Mouse (Mus musculus): Measurements from ENCODE around the gene Arhgef9. TPM values are rescaled to one million over a fixed set of nuclear protein-coding genes. Genes with fewer than 3 reads are reported as not detected.
A peak's percentile ranks its signal among the peaks of the same experiment; 100 is the strongest.

Arhgef9 gene
- polyA plus RNA-seq (2015; fragmentation: Nextera tagmentation; extraction: Ambion mirVana), result 38.9 and 39.1 TPM in 2 replicates

- Histone ChIP-seq H3K4me3 (replicated peaks) (peak within 1 kb of the TSS; percentile 46), H3K9me3 (no peaks in the 10 kb centered on the region), H3K27me3 (no peaks in the 10 kb centered on the region; the same call in 1 of the 2 replicates), H3K36me3 (no peaks in the 10 kb centered on the region), H3K27ac (peak within 1 kb of the TSS; percentile 71), H3K4me1 (replicated peaks) (no peaks in the 10 kb centered on the region), H3K9ac (replicated peaks) (peak within 1 kb of the TSS; percentile 64), H3K4me2 (replicated peaks) (peak within 1 kb of the TSS; percentile 59)
- WGBS, result 26% methylated on average over 24 of the region's 24 CpGs
- ATAC-seq, result peak; percentile 92
Measured at GRCm38 (mm10) chrX:95196104-95196919, at the start of gene Arhgef9. Gene Arhgef9, minus strand, starts transcription at chrX:95196856.

GRCm38 (mm10) chrX:95238896-95239295 lies 42.2 kb upstream of the Arhgef9 start:
- Histone ChIP-seq H3K4me3 (replicated peaks) (no peak overlapping the region), H3K27ac (no peak overlapping the region), H3K36me3 (no peaks in the 10 kb centered on the region), H3K9me3 (no peaks in the 10 kb centered on the region), H3K9ac (replicated peaks) (no peak overlapping the region), H3K4me2 (replicated peaks) (no peak overlapping the region), H3K4me1 (replicated peaks) (no peaks in the 10 kb centered on the region), H3K27me3 (no peaks in the 10 kb centered on the region)
- peak; percentile 86 for ATAC-seq

GRCm38 (mm10) chrX:95195363-95196103 lies 1.1 kb downstream of the Arhgef9 start:
- Histone ChIP-seq H3K36me3 (no peaks in the 10 kb centered on the region), H3K4me3 (replicated peaks) (peak overlapping the region; percentile 46), H3K4me2 (replicated peaks) (peak overlapping the region; percentile 59), H3K9me3 (no peaks in the 10 kb centered on the region), H3K27ac (peak overlapping the region; percentile 71), H3K27me3 (no peaks in the 10 kb centered on the region; the same call in 1 of the 2 replicates), H3K9ac (replicated peaks) (peak overlapping the region; percentile 64), H3K4me1 (replicated peaks) (no peaks in the 10 kb centered on the region)
- peak; percentile 53; the same call in 1 of the 2 replicates for ATAC-seq
- 41% methylated on average over 3 of the region's 3 CpGs for WGBS

GRCm38 (mm10) chrX:95175978-95176377 lies 20.7 kb downstream of the Arhgef9 start:
- WGBS, result 19% methylated on average over 3 of the region's 3 CpGs
- no peaks in the 10 kb centered on the region for H3K36me3 ChIP-seq
- no peaks in the 10 kb centered on the region for H3K9me3 ChIP-seq
- H3K27ac ChIP-seq, result no peak overlapping the region
- H3K4me3 ChIP-seq (replicated peaks), result no peak overlapping the region
- no peak for ATAC-seq
- H3K4me2 ChIP-seq (replicated peaks), result no peak overlapping the region
- no peaks in the 10 kb centered on the region for H3K27me3 ChIP-seq
- H3K4me1 ChIP-seq (replicated peaks), result no peaks in the 10 kb centered on the region
- H3K9ac ChIP-seq (replicated peaks), result no peak overlapping the region

GRCm38 (mm10) chrX:95166317-95166716 lies 30.3 kb downstream of the Arhgef9 start:
- Histone ChIP-seq H3K4me3 (replicated peaks) (peak overlapping the region; percentile 48), H3K9ac (replicated peaks) (peak overlapping the region; percentile 72), H3K27me3 (peaks cover 4% of the 10 kb centered on the region; the same call in 1 of the 2 replicates), H3K4me2 (replicated peaks) (peak overlapping the region; percentile 63), H3K27ac (peak overlapping the region; percentile 88), H3K9me3 (no peaks in the 10 kb centered on the region), H3K36me3 (no peaks in the 10 kb centered on the region), H3K4me1 (replicated peaks) (peaks cover 37% of the 10 kb centered on the region)
- ATAC-seq, result peak; percentile 99
- 12% methylated on average over 16 of the region's 16 CpGs for WGBS

- no peaks in the 10 kb centered on the region for H3K9me3 ChIP-seq
- ATAC-seq, result peak; percentile 59
- H3K9ac ChIP-seq (replicated peaks), result peak overlapping the region; percentile 72
- no peaks in the 10 kb centered on the region for H3K36me3 ChIP-seq
- 24% methylated on average over 9 of the region's 9 CpGs for WGBS
- H3K27ac ChIP-seq, result peak overlapping the region; percentile 88
- H3K4me1 ChIP-seq (replicated peaks), result peaks cover 38% of the 10 kb centered on the region
- H3K27me3 ChIP-seq, result peaks cover 4% of the 10 kb centered on the region; the same call in 1 of the 2 replicates
- H3K4me2 ChIP-seq (replicated peaks), result peak overlapping the region; percentile 63
- peak overlapping the region; percentile 48 for H3K4me3 ChIP-seq (replicated peaks)
Measured at GRCm38 (mm10) chrX:95165671-95166127, 31.0 kb downstream of the Arhgef9 start.

- Histone ChIP-seq H3K27ac (no peak overlapping the region), H3K4me1 (replicated peaks) (peaks cover 38% of the 10 kb centered on the region), H3K9me3 (no peaks in the 10 kb centered on the region), H3K36me3 (no peaks in the 10 kb centered on the region), H3K4me2 (replicated peaks) (peak overlapping the region; percentile 63), H3K4me3 (replicated peaks) (peak overlapping the region; percentile 48), H3K27me3 (peaks cover 4% of the 10 kb centered on the region; the same call in 1 of the 2 replicates), H3K9ac (replicated peaks) (no peak overlapping the region)
- 37% methylated on average over 6 of the region's 6 CpGs for WGBS
- ATAC-seq, result no peak
Measured at GRCm38 (mm10) chrX:95164140-95164539, 32.5 kb downstream of the Arhgef9 start.

- Histone ChIP-seq H3K4me2 (replicated peaks) (peak overlapping the region; percentile 63), H3K4me3 (replicated peaks) (peak overlapping the region; percentile 48), H3K4me1 (replicated peaks) (peaks cover 38% of the 10 kb centered on the region), H3K9ac (replicated peaks) (no peak overlapping the region), H3K9me3 (no peaks in the 10 kb centered on the region), H3K27ac (no peak overlapping the region), H3K36me3 (no peaks in the 10 kb centered on the region), H3K27me3 (peaks cover 4% of the 10 kb centered on the region; the same call in 1 of the 2 replicates)
- ATAC-seq, result no peak
Measured at GRCm38 (mm10) chrX:95163452-95163851, 33.2 kb downstream of the Arhgef9 start.

- H3K4me3 ChIP-seq (replicated peaks), result no peak overlapping the region
- H3K4me2 ChIP-seq (replicated peaks), result 0 out of 2 replicates have a peak overlapping the region, but pooled peaks have one; percentile 2
- H3K9ac ChIP-seq (replicated peaks), result no peak overlapping the region
- H3K36me3 ChIP-seq, result no peaks in the 10 kb centered on the region
- H3K27me3 ChIP-seq, result peaks cover 7% of the 10 kb centered on the region; the same call in 1 of the 2 replicates
- H3K27ac ChIP-seq, result no peak overlapping the region
- WGBS, result 41% methylated on average over 9 of the region's 9 CpGs
- H3K4me1 ChIP-seq (replicated peaks), result peaks cover 26% of the 10 kb centered on the region
- no peaks in the 10 kb centered on the region for H3K9me3 ChIP-seq
- 0 out of 2 replicates have a peak, but pooled peaks have one; percentile 58 for ATAC-seq
Measured at GRCm38 (mm10) chrX:95156833-95157386, 39.7 kb downstream of the Arhgef9 start.

GRCm38 (mm10) chrX:95138636-95139035 lies 58.0 kb downstream of the Arhgef9 start:
- H3K4me3 ChIP-seq (replicated peaks), result no peak overlapping the region
- H3K4me2 ChIP-seq (replicated peaks), result no peak overlapping the region
- no peaks in the 10 kb centered on the region for H3K9me3 ChIP-seq
- H3K4me1 ChIP-seq (replicated peaks), result no peaks in the 10 kb centered on the region
- no peak for ATAC-seq
- no peaks in the 10 kb centered on the region for H3K36me3 ChIP-seq
- H3K27me3 ChIP-seq, result peaks cover 2% of the 10 kb centered on the region; the same call in 1 of the 2 replicates
- H3K27ac ChIP-seq, result no peak overlapping the region
- no peak overlapping the region for H3K9ac ChIP-seq (replicated peaks)
- WGBS, result 89% methylated on average over 4 of the region's 4 CpGs

GRCm38 (mm10) chrX:95133502-95133901 lies 63.2 kb downstream of the Arhgef9 start:
- no peak overlapping the region for H3K9ac ChIP-seq (replicated peaks)
- H3K36me3 ChIP-seq, result no peaks in the 10 kb centered on the region
- ATAC-seq, result no peak
- H3K4me1 ChIP-seq (replicated peaks), result no peaks in the 10 kb centered on the region
- H3K4me3 ChIP-seq (replicated peaks), result no peak overlapping the region
- H3K27ac ChIP-seq, result no peak overlapping the region
- H3K27me3 ChIP-seq, result peaks cover under 1% of the 10 kb centered on the region; the same call in 1 of the 2 replicates
- WGBS, result 90% methylated on average over 5 of the region's 5 CpGs
- no peak overlapping the region for H3K4me2 ChIP-seq (replicated peaks)
- no peaks in the 10 kb centered on the region for H3K9me3 ChIP-seq
